Mouse (Mus musculus): Measurements from ENCODE around the gene Gpr171. TPM values are rescaled to one million over a fixed set of nuclear protein-coding genes. Genes with fewer than 3 reads are reported as not detected.

Gene Gpr171
- total RNA-seq, 2 experiments from 2014 or later, result not detected

GRCm38 (mm10) chr3:59060131-59060530 lies 41.5 kb downstream of the Gpr171 start:
- no peak for DNase-seq
- intact Hi-C loops (cut with DNase I), result no loop called here

- intact Hi-C loops (cut with DNase I), result loop anchor here (2.0 kb wide), 1 partner anchor 76 kb away; no protein-coding TSS in a partner anchor
- peak in 1 of 2 experiments; percentile 12 for DNase-seq
These were observed 42.5 kb downstream of the Gpr171 start for GRCm38 (mm10) chr3:59059022-59059541.

GRCm38 (mm10) chr3:59054834-59055535 lies 46.6 kb downstream of the Gpr171 start:
- intact Hi-C loops (cut with DNase I), result loop anchor here (5.0 kb wide), 1 partner anchor 63 kb away; no protein-coding TSS in a partner anchor
- DNase-seq, result no peak

Other genes with a start within 250 kb of the Gpr171 start
- not detected for gene Clrn1, start 216.5 kb downstream of the Gpr171 start, total RNA-seq (2021)
- under 1 TPM; 0.35 to 0.46 TPM for gene Med12l, start 96.0 kb downstream of the Gpr171 start, total RNA-seq (2021)
- 1 to 10 TPM; 1.6 to 1.7 TPM for gene P2ry14, start 51.8 kb upstream of the Gpr171 start, total RNA-seq (2021)
- gene Gpr87, start 93.3 kb upstream of the Gpr171 start, total RNA-seq (2021), result not detected
- under 1 TPM; 0.23 to 0.30 TPM for gene P2ry13, start 109.1 kb upstream of the Gpr171 start, total RNA-seq (2021)
- gene P2ry12, start 161.1 kb upstream of the Gpr171 start, total RNA-seq (2021), result 1 to 10 TPM in 1 of 2 experiments, under 1 TPM in 1; 0.69 to 1.1 TPM
- gene Igsf10, start 242.6 kb upstream of the Gpr171 start, total RNA-seq (2021), result 1 to 10 TPM; 3.0 to 3.5 TPM